Mouse (Mus musculus): ENCODE results near the gene Tmem235. TPM values are rescaled to one million over a fixed set of nuclear protein-coding genes. Genes with fewer than 3 reads are reported as not detected.

Gene Tmem235
- polyA plus RNA-seq, 1 experiment: not detected

DNA sequence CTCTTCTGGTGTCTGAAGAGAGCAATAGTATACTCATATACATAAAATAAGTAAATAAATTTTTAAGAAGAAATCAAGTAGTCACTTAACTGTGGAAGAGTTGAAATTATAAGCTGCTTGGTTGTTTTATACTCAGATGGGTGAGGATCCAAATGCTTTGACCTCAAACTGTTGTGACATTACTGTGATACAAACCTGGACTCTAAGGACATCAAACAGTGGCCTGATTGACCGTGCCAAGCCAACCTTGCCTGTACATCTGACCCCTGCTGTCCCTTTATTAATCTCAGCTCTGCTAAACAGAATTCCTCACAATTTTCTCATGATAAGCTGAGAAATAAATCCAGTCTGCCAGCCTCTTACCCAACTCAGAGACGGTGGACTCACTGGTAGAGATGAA lies 14.9 kb upstream of the Tmem235 start:
- Histone ChIP-seq H3K9ac (ENCODE audit: low read depth, poor library complexity, severe bottlenecking) (no peak overlapping the region), H3K9me3 (replicated peaks; ENCODE audit: control insufficient read depth, insufficient read depth, low read length, poor library complexity, severe bottlenecking) (no peaks in the 10 kb centered on the region), H3K36me3 (ENCODE audit: control insufficient read depth, insufficient read depth, low read length, poor library complexity, severe bottlenecking) (no peaks in the 10 kb centered on the region), H3K4me1 (ENCODE audit: control insufficient read depth, insufficient read depth, low read length) (peaks cover 2% of the 10 kb centered on the region), H3K27me3 (ENCODE audit: control insufficient read depth, insufficient read depth, low read length, poor library complexity, severe bottlenecking) (no peaks in the 10 kb centered on the region), H3K4me3 (ENCODE audit: low read depth, low read length) (no peak overlapping the region), H3K27ac (ENCODE audit: insufficient read depth, low read length) (no peak overlapping the region)
- TF ChIP-seq CTCF (IDR thresholded peaks at IDR 0.05; ENCODE audit: low read depth, low read length): no peak
- no peak for TF ChIP-seq EP300 (IDR thresholded peaks at IDR 0.05; ENCODE audit: insufficient read depth, low read depth, low read length)
- no peak for TF ChIP-seq POLR2A (IDR thresholded peaks at IDR 0.05; ENCODE audit: insufficient read depth, low read length)

DNA sequence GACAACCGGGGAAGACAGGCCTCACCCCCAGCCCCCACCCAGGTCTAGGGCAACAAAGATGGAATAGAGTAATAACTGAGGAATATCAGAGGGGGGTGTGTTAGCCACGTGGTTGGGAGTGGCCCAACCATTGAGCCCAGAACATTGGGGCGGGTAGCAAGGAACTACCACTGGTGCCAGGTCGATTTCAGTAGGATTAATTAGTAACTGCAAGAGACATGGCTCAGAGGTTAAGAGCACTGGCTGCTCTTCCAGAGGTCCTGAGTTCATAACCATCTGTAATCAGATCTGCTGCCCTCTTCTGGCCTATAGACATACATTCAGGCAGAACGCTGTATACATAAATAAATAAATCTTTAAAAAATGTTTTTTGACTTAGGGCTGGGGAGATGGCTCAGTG lies 13.9 kb upstream of the Tmem235 start:
- Histone ChIP-seq H3K27me3 (ENCODE audit: control insufficient read depth, insufficient read depth, low read length, poor library complexity, severe bottlenecking) (no peaks in the 10 kb centered on the region), H3K9me3 (replicated peaks; ENCODE audit: control insufficient read depth, insufficient read depth, low read length, poor library complexity, severe bottlenecking) (no peaks in the 10 kb centered on the region), H3K4me1 (ENCODE audit: control insufficient read depth, insufficient read depth, low read length) (no peaks in the 10 kb centered on the region), H3K36me3 (ENCODE audit: control insufficient read depth, insufficient read depth, low read length, poor library complexity, severe bottlenecking) (peaks cover 4% of the 10 kb centered on the region; the same call in 1 of the 2 replicates), H3K4me3 (ENCODE audit: low read depth, low read length) (no peak overlapping the region), H3K27ac (ENCODE audit: insufficient read depth, low read length) (peak overlapping the region; percentile 28; the same call in 1 of the 2 replicates), H3K9ac (ENCODE audit: low read depth, poor library complexity, severe bottlenecking) (no peak overlapping the region)
- TF ChIP-seq CTCF (IDR thresholded peaks at IDR 0.05; ENCODE audit: low read depth, low read length): no peak
- TF ChIP-seq EP300 (IDR thresholded peaks at IDR 0.05; ENCODE audit: insufficient read depth, low read depth, low read length): no peak

DNA sequence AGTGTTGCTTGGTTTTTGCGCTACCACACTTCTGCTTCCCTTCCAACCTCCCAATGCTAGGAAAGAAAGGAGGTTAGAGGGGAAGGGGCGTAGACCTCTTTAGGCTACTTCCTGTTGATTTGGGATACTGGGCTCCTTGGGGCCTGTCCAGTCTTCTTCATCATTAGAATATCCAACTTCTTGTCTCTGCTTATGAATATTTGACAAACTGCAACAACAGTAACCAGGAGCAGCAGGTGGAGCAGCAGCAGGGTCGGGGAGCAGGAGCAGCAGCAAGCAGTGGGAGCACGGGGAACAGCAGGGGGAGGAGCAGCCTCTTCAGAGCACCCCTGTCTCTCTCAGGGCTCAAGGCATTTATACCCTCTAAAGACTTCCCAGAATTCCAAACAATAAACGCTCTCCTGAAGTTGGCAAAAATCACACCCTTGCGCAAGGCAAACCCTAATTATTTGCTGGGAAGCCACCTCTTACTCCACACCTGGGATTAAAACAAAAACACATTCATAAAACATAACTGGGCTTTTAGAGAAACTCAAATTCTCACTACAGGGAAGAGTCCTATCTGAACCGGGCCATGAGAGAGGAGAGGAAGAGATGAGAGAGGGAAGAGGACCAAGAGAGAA lies 12.8 kb upstream of the Tmem235 start:
- no peak for TF ChIP-seq EP300 (IDR thresholded peaks at IDR 0.05; ENCODE audit: insufficient read depth, low read depth, low read length)
- no peak for TF ChIP-seq POLR2A (IDR thresholded peaks at IDR 0.05; ENCODE audit: insufficient read depth, low read length)
- TF ChIP-seq CTCF (IDR thresholded peaks at IDR 0.05; ENCODE audit: low read depth, low read length): no peak
- Histone ChIP-seq H3K4me1 (ENCODE audit: control insufficient read depth, insufficient read depth, low read length) (no peaks in the 10 kb centered on the region), H3K27me3 (ENCODE audit: control insufficient read depth, insufficient read depth, low read length, poor library complexity, severe bottlenecking) (no peaks in the 10 kb centered on the region), H3K9me3 (replicated peaks; ENCODE audit: control insufficient read depth, insufficient read depth, low read length, poor library complexity, severe bottlenecking) (no peaks in the 10 kb centered on the region), H3K4me3 (ENCODE audit: low read depth, low read length) (peak overlapping the region; percentile 92), H3K9ac (ENCODE audit: low read depth, poor library complexity, severe bottlenecking) (peak overlapping the region; percentile 83), H3K27ac (ENCODE audit: insufficient read depth, low read length) (peak overlapping the region; percentile 86), H3K36me3 (ENCODE audit: control insufficient read depth, insufficient read depth, low read length, poor library complexity, severe bottlenecking) (peaks cover 8% of the 10 kb centered on the region)

DNA sequence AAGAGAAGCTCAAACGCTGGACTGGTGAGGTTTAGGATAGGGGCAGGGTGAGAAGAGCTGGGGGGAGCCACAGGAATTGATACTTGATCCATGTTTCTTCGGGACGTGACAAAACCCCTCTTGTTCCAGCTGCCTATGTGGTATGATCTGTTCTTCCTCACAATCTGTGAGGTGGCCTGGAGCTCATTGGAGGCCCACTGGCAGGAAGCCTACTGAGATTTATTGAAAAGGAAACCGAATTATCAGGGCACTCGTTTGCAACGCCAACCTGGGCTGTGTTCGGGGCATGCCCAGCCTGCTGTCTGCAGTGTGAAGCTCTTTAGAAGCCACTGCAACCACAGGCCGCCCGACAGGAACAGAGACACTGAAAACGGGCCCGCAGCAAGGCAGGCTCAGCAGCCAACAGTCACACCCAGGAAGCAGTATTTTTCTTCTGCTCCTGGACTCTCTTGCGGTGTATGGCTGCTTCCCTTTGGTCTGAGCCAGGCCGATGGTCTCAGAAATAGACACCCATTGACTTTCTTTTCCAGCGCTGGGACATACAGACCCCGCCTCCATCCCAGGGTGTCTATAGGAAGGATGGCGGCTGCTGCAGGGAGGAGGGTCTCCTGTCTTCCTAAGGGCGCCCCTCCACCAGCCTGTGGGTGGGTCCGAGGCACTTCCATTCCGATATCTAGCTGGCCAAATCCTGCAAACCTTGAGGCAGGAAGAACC lies 12.1 kb upstream of the Tmem235 start:
- Histone ChIP-seq H3K27me3 (ENCODE audit: control insufficient read depth, insufficient read depth, low read length, poor library complexity, severe bottlenecking) (no peaks in the 10 kb centered on the region), H3K27ac (ENCODE audit: insufficient read depth, low read length) (peak overlapping the region; percentile 86), H3K36me3 (ENCODE audit: control insufficient read depth, insufficient read depth, low read length, poor library complexity, severe bottlenecking) (peaks cover 15% of the 10 kb centered on the region), H3K9me3 (replicated peaks; ENCODE audit: control insufficient read depth, insufficient read depth, low read length, poor library complexity, severe bottlenecking) (no peaks in the 10 kb centered on the region), H3K9ac (ENCODE audit: low read depth, poor library complexity, severe bottlenecking) (peak overlapping the region; percentile 83), H3K4me1 (ENCODE audit: control insufficient read depth, insufficient read depth, low read length) (no peaks in the 10 kb centered on the region), H3K4me3 (ENCODE audit: low read depth, low read length) (peak overlapping the region; percentile 92)
- TF ChIP-seq CTCF (IDR thresholded peaks at IDR 0.05; ENCODE audit: low read depth, low read length): no peak
- no peak for TF ChIP-seq EP300 (IDR thresholded peaks at IDR 0.05; ENCODE audit: insufficient read depth, low read depth, low read length)
- no peak for TF ChIP-seq POLR2A (IDR thresholded peaks at IDR 0.05; ENCODE audit: insufficient read depth, low read length)

DNA sequence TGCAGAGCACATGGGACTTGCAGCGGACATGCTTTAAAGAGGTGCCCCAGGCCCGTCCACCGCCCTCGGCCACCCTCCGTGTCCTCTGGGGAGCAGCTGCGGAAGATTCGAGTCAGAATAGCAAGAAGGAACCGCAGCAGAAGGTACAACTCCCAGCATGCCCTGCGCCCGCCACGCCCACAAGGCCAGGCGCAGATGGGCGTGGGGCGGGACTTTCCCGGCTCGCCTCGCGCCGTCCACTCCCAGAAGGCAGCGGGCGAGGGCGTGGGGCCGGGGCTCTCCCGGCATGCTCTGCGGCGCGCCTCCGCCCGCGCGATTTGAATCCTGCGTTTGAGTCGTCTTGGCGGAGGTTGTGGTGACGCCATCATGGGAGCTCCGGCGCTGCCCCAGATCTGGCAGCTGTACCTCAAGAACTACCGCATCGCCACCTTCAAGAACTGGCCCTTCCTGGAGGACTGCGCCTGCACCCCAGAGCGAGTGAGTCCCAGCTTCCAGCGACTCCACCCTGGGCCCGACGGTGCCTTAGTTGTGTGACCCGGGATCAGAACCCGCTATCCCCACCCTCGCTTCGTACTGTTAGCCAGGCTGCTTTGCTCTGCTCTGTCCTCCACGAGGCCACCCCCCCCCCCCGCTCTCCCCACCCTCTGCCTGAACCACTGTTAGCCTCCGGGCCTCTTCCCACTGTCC lies 11.4 kb upstream of the Tmem235 start, which contains the start of gene Birc5:
Gene Birc5 (plus strand): TSS at position 267 of the 687 bp plus-strand sequence.
- H3K9me3 ChIP-seq (replicated peaks; ENCODE audit: control insufficient read depth, insufficient read depth, low read length, poor library complexity, severe bottlenecking): no peaks in the 10 kb centered on the region
- peaks cover 21% of the 10 kb centered on the region for H3K36me3 ChIP-seq (ENCODE audit: control insufficient read depth, insufficient read depth, low read length, poor library complexity, severe bottlenecking)
- H3K4me1 ChIP-seq (ENCODE audit: control insufficient read depth, insufficient read depth, low read length): no peaks in the 10 kb centered on the region
- H3K4me3 ChIP-seq (ENCODE audit: low read depth, low read length): peak within 1 kb of the TSS; percentile 94
- TF ChIP-seq POLR2A (IDR thresholded peaks at IDR 0.05; ENCODE audit: insufficient read depth, low read length) (peak; percentile 78), EP300 (IDR thresholded peaks at IDR 0.05; ENCODE audit: insufficient read depth, low read depth, low read length) (peak; percentile 28; the same call in 1 of the 2 replicates), CTCF (IDR thresholded peaks at IDR 0.05; ENCODE audit: low read depth, low read length) (no peak)
- peak within 1 kb of the TSS; percentile 91 for H3K9ac ChIP-seq (ENCODE audit: low read depth, poor library complexity, severe bottlenecking)
- H3K27me3 ChIP-seq (ENCODE audit: control insufficient read depth, insufficient read depth, low read length, poor library complexity, severe bottlenecking): no peaks in the 10 kb centered on the region
- H3K27ac ChIP-seq (ENCODE audit: insufficient read depth, low read length): peak within 1 kb of the TSS; percentile 86

Measured in ES-Bruce4 (cell line).